Mouse (Mus musculus) left cerebral cortex, adult 18-20 months (tissue): ENCODE measurements around the gene Retn. TPM values are rescaled to one million over a fixed set of nuclear protein-coding genes. Genes with fewer than 3 reads are reported as not detected.

Experiments used
- DNase-seq, 2 experiments: peaks; one replicate each; pipeline ENCODE4 v3.0.0; 2021 to 2022; ENCODE audit warnings: low spot score in 2 of 2, mixed read lengths in 1 of 2
- long read RNA-seq, 2 experiments: library from polyadenylated mRNA; stranded (forward); transcript quantifications; one replicate each; pipeline ENCODE4 v2.0.0; 2021
- total RNA-seq, 2 experiments: library from RNA; stranded (reverse); gene quantifications; 2 replicates each; pipeline ENCODE4 v1.2.3; 2021

The Retn gene
- total RNA-seq: under 1 TPM; 0.68 to 0.86 TPM
- long read RNA-seq, experiment 1: 0 reads
- long read RNA-seq, experiment 2: 0 reads

DNA sequence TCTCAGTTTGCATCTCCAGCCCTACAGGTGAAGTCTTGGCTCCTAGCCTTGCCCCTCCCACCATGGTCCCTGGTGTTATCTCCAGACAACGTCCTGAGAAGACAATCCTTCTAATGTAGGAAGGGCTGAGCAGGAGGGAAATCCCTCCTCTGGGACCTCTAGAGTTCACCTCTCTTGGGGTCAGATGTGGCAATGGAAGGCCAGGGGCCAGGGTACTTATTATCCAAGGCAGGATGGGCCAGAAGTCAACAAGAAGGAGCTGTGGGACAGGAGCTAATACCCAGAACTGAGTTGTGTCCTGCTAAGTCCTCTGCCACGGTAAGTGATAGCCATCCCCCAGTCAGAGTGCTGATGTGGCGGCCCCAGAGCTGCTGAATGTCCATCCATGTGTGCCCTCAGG is at the start of gene Retn:
TSS of gene Retn (plus strand) at position 245 of the 400 bp plus-strand sequence.
- DNase-seq: no peak

DNA sequence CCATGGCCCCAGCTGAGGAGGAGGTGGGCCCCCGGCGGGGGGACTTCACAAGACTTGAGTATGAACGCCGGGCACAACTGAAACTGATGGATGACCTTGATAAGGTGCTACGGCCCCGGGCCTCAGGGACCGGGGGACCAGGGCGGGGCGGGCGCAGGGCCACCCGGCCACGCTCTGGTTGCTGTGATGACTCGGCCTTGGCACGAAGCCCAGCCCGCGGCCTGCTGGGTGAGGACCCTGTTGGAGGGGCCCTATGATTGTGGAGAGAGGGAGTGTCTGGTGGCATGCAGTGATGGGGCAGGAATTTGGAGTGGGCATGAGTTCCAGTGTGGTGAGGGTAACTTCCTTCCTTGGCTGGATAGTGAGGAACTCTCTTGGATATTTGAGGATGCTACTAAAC is 49.0 kb upstream of the Retn start:
- no peak for DNase-seq

DNA sequence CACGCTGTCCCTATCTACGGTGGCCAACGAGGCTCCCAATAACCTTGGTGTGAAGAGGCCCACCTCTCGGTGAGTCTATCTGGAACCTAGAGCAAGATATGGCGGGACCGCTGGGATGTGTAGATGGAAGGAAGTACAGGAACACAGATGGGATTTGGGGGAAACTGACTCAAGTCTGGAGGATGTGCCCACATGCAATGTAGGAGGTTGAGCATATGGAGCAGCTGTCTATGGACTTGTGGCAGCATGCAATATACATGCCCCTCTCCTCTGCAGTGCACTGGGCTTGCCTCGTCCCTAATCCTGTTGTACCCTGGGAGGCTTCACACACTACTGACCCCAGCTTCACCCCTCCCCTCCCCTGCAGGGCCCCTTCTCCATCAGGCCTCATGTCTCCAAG is 47.7 kb upstream of the Retn start:
- DNase-seq: peak in 1 of 2 experiments; percentile 25

DNA sequence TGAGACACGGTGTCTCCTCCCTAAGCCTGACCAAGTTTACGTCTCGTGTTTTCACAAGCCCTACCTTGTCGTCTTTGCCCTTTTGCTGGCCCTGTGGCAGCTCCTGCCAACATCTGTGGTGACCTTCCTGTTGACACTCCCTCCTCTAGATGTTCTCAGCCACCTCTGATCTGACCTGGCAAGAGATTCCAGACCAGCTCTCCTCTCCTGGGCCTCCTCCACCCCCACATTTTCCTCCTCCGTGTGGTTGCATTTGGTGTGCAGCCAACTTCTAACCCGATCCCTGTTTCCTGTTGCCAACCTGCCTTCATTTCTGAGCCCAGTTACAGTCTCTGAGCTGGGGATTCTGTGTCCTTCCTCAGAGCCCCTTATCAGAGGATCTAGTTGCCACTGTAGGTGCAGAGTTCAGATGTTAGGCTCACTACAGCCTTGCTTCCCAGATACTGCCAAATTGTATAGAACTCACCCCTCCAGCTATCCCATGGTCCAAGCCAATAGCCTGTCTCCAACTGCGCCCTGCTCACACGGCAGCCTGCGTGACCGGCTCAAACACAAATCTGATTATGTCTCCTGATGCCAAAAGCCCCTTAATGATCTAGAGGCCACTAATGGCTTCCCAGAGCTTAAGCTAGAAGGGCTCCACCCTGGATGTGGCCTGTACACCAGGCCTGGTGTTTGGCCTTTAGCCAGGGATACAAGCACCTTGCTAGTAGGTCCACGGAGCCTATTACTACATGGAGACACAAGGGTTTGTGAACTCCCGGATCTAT is 46.3 kb upstream of the Retn start:
- peak in 1 of 2 experiments; percentile 28 for DNase-seq

DNA sequence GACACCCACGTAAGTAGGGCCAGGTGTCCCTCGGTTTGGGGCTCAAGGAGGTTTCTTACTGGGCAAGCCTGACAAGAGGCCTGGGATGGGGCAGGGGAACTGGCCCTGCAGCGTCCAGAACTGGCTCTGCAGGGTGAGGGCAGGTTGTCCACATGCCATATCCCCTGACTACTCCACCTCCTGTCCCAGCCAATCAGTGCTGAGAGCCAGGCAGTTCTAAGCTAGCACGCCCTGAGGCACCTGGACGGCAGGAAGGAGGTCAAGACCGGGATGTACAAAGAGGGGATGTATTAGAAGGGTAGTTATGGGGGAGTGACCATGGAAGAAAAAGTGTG is 45.8 kb upstream of the Retn start:
- DNase-seq: no peak

DNA sequence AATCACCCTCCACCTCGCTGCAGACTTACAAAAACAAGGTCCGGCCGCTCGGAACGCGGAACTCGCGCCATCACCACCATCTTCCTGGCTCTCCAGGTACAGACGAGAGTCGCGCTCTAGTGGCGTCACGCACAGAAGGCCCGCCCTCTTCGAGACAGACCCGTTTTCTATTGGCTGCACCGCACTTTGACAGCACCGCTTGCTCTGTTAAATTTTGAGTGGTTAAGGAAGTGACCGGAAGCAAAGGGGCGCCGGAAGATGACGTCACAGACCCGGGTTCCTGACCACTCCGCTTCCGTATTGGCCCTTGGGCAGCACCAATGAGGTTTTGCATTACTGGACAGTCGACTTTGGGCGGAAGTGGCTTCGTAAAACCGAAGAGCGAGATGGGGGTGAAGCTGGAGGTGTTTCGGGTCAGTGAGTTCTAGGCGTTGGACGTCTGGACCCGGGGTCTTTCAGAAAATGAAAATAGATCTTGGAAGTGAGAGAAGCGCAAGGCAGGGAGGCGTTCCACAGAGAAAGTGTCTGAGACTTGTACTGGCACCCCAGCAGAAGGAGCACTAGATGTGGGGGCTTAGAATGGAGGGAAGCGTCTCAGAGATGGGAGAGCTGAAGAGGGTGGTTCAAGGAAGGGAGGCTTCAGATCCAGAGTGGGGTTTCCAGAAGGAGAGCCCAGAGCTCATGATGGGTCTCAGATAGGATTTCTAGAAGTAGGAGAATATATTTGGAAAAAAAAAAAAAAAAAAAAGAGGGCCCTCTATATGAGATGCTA is 34.2 kb upstream of the Retn start, which contains the start of the genes Xab2 and Pet100:
TSS of gene Xab2 (minus strand) at position 118 of the 772 bp plus-strand sequence.
TSS of gene Pet100 (plus strand) at position 350 of the 772 bp plus-strand sequence.
- DNase-seq: peak; percentile 99

DNA sequence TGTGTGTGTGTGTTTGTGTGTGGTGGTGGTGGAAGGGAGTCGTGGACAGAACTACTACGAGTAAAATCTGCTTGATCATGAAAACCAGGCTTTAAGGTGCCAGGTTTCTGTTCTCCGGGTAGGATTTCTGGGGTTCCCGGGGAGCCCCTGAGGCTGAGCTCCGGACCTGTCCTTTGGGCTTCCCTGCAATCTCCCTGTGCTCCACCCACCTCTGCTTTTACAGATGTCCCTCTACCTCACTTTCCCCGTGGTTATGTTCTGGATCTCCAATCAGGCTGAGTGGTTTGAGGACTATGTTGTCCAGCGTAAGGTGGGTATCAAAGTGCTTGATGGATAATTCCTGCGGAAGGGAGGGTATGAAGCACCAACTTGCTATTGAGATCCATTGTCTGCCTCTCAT is 33.5 kb upstream of the Retn start:
- DNase-seq: no peak

DNA sequence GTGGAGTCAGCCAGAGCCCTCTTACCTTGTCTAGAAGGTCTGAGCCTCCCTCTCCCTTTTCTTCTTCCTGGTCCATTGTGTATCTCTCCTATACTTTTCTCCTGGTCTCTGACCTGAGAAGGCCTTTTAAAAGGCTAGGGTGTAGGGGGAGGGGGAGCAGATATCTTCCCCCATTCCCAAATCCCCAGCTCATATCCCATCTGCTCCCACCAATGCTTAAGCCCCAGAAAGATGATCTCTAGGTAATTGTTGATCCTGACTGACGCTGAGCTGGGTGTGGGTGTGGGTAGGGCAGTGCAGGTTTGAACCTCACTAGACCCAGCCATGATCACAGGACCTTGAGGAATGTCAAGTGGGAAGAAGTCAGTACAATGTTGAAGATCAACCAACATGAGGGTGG is 30.1 kb upstream of the Retn start, which contains the start of gene Pcp2:
TSS of gene Pcp2 (minus strand) at position 101 of the 400 bp plus-strand sequence.
- DNase-seq: no peak

DNA sequence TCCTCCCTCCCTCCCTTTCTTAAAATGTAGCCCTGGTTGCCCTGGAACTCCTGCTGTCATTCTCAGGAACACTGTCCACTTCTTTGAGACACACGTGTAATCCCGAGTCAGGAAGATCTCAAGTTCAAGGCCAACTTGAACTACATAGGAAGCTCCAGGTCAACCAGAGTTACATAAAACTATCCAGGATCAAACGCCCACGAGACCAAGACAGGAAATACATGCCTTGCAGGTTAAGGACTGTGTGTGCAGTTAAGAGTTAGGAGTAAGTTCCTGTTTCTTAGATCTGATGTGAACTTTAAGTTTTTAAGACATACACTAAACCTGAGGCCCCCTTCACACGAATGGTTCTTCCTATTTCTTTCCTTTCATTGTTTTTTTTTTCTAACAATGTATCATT is 28.6 kb upstream of the Retn start:
- DNase-seq: no peak

DNA sequence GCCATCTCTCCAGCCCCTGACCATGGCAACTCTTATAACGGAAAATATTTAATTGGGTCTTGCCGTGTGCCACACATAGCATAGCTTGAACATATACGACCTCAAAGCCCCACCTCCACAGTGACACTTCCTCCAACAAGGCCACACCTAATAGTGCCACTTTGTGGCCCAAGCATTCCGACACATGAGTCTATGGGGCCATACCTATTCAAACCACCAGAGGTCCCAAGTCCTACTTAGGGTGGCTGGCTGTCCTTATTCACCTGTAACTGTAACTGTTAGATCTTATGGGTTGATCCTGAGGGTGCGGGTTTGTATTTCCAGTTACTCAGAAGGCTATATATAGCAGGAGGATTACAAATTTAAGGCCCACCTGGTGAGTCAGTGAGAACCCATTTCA is 27.6 kb upstream of the Retn start:
- peak; percentile 34 to 53 for DNase-seq

DNA sequence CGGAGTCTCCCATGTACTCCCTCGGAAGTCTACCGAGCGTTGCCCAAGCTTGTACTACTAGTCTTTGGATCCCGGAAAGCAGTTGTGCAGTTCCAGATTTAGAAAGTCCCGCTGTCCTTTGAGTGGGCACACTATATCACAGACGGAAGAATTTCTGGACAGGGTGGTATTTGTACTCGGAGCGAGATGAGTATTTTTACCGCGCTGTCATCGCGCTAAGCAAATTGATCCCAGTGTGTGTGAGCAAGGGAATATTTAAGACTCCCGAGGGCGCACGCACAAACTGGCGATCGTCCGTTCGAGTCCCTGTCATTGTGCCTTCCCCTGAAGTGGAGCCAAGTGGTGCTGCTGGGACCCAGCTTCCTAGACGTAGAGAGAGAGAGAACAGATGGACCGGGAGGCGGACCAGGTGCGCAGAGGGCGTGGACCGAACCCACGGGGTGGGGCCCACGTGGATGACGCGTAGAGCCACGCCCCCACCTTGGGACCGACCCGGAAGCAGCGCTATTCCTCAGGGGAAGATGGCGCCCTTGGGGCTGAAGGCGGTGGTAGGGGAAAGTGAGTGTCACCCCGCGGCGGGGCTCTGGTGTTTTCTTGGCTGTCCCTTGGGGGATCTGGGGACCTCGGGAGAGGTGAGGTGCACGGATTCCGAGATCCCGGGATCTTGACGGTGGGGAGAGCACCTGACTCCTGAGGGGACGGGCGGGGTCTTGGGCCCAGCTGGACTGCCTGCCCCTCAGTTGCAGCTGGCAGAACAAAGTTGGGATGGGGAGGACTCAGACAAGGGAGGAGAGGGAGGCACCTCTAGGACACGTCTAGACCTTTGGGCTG is 24.7 kb upstream of the Retn start, which contains the start of gene Stxbp2:
TSS of gene Stxbp2 (plus strand) at position 309 of the 831 bp plus-strand sequence.
- DNase-seq: peak; percentile 70 to 73

DNA sequence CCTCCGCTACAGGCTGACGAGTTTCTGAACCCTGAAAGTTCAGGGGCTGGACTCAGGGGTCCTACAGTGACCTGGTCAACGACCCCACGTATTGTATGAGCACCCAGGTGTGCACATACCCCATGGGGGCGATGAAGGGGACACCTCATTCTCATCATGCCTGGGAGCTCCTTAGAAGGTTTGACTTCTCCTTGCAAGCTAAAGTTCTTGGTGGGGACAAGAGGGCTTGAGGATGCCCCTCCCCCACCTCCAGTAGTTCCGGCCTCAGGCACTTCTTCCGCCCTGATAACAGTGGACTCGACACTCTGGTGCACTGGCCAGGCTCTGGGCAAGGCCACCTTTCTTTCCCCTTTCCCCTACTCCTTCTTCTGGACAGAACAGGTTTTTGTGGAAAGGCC is 24.1 kb upstream of the Retn start:
- no peak for DNase-seq

DNA sequence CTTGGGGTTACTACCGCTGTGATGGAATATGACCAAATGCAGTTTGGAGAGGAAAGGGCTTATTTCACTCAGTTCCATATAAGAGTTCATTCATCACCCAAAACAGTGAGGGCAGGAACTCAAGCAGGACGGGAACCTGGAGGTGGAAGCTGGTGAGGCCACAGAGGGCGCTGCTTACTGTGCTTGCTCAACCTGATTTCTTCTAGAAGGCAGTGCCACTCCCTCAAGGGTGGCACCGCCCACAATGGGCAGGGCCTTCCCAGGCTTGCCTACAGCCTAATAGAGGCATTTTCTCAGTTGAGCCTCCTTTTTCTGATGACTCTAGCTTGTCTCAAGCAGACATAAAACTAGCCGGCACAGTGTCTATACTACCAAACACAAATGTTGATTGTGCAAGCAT is 9.8 kb upstream of the Retn start:
- DNase-seq: no peak

DNA sequence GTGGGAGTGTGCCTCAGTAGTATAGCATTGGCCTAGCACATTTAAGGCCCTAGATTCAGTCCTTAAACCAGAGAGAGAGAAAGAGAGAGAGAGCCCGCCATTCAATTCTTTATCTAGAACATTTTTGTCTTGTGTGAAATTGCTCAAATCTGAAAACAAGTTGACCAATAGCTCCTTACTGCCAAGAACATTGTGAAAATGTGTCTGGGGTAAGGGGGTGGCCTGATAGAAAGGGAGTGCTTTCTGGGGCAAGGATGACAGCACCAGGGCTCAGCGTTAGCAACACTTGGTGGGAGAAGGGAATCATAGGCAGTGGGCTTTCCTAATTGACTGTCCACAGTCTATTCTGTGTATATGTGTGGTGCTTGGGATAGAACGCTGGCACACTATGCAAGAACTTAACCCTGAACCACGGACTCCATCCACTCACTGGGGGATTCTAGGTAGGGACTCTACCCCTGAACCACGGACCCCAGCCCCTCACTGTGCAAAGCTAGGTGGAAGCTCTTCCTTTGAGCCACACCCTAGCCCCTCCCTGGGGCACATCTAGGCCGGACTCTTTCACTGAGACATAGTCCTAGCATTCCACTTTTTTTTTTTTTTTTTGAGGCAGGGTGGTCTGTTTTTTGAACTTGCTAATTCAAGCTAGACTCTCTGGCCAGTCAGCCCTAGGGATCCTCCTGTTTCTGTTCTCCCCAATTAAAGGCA is 8.6 kb upstream of the Retn start:
- DNase-seq: no peak

DNA sequence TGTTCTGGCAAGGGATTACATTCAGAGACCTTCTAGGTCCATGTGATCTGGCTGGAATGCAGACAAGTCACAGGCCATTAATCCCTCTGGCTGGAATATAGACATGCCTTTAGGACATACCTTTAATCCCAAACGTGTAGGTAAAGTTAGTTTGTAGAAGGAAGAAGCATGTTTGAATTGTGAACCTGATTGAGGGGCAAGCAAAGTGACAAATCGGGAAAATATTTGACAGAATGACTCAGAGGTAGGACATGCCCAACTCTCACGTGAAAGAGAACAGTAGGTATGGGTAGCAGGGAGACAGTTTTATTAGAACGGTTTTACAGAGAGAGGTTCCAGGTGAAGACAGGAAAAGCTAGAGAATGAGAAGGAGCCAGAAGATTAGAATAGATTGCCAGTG is 8.0 kb upstream of the Retn start:
- DNase-seq: no peak

DNA sequence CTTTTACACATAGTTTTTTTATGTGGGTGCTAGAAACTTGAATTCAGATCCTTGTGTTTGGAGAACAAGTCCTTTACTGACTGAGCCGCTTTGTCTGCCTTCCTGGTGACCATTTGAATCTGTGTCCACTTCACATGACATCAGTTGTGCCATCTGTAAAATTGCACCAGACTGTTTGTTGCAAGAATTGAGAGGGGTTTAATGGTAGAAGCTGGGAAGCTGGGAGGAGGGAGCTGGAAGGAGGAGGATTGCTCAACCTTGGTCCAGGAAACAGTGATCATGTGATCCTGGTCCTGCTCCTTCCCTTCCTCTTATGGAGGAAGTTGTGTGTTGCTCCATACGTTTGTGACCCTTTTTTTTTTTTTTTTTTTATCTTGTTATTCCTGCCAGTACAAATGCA is 7.3 kb upstream of the Retn start:
- no peak for DNase-seq

DNA sequence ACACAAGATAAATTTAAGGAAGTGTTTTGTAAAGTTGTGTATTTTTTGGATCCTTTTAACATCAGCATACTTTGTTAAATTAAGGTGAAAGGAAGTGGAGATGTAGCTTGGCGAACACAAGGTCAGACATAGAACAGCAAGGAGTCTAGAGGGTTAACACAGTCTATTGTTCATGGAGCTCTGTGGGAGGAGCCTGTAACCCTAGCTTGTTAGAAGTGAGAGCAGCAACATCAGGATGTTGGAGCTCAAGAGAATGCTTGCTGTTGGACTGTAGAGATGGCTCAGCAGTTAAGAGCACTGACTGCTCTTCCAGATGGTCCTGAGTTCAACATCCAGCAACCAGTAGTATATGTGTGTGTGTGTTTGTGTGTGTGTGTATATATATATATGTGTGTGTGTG is 6.6 kb upstream of the Retn start:
- no peak for DNase-seq

DNA sequence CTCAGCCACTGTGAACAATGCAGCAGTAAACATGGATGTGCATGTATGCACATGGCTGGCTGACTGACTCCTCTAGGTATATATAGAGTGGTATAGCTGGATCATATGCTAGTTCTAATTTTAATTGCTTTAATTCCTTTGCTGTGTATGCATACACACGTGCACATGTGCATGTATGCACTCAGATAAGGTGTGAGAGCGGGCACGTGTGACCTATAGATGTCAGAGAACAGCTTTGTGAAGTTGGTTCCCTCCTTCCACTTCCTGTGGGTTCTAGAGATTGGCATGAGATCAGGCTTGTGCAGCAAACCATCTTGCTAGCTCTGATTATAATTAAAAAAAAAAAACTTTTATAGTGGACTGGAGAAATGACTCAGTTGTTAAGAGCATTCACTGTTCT is 2.7 kb upstream of the Retn start:
- DNase-seq: no peak

DNA sequence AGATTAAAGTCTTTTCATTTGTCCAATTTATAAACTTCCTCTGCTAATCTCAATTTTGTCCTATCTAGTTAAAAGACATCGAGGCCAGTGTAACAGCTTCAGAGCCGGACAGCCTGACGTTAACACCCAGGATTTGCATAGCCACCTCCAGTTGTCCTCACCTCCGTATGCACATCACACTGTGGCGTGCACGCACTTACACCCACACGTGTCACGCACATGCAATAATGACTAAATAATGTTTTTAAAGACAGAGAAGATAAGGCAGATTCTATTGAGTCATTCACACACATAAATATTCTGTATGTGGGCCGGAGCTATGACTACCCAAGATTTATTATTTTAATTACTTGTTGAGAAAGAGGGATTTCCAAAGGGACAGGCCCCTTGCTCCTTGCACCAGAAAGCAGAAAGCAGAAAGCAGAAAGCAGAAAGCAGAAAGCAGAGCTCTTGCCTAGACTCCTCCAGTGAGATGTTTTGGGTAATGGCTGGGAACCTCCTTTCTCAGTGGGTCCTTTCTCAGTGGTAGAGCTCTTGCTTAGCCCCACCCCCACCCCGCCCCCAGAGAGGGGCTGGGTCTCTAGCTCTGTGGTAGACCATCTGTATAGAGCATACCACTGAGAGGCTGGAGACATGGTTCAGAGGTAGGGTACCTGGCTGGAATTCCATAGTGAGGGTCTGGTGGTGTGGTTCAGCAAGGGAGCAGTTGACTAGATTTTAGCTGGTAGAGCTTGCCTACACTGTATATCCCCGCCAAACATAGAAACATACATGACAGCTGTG is 653 bp upstream of the Retn start:
- DNase-seq: no peak
